Mouse (Mus musculus): ENCODE results near the gene Pitx1.

Pitx1 gene

GRCm38 (mm10) chr13:55775056-55775455, 60.9 kb downstream of the Pitx1 start:
- DNase-seq: no peak
